Mouse (Mus musculus) MEL (cell line): Measurements from ENCODE around the gene Sgtb.

Experiments used
- CTCF ChIP-seq, 3 experiments: IDR thresholded peaks in 2 of 3; conservative IDR thresholded peaks in 1 of 3; 2 replicates each; pipeline ENCODE4 v1.5.1; 2011 to 2012; ENCODE audit warnings: low read length in 3 of 3, low read depth in 2 of 3, mild to moderate bottlenecking in 2 of 3, improper control_type of control experiment in 1 of 3, inconsistent platforms in 1 of 3, mixed read lengths in 1 of 3, moderate library complexity in 1 of 3; ENCODE audit not compliant: control insufficient read depth in 1 of 3, insufficient read depth in 1 of 3, poor library complexity in 1 of 3, severe bottlenecking in 1 of 3
- E2F4 ChIP-seq: IDR thresholded peaks from 2 replicates; pipeline ENCODE4 v1.6.1; 2011; ENCODE audit warnings: low read depth, low read length, improper control_type of control experiment, borderline replicate concordance
- ELF1 ChIP-seq: IDR thresholded peaks from 2 replicates; pipeline ENCODE4 v1.6.1; 2014; ENCODE audit warnings: low read depth, mild to moderate bottlenecking, inconsistent platforms, low read length, improper control_type of control experiment, moderate library complexity
- EP300 ChIP-seq, 2 experiments: IDR thresholded peaks; 2 replicates each; pipeline ENCODE4 v1.6.1; 2011; ENCODE audit warnings: improper control_type of control experiment in 2 of 2, low read length in 2 of 2, low read depth in 1 of 2, mild to moderate bottlenecking in 1 of 2
- ETS1 ChIP-seq: IDR thresholded peaks from 2 replicates; pipeline ENCODE4 v1.6.1; 2012; ENCODE audit warnings: low read depth, mild to moderate bottlenecking, inconsistent platforms, low read length, improper control_type of control experiment, moderate library complexity
- GATA1 ChIP-seq: IDR thresholded peaks from 2 replicates; pipeline ENCODE4 v1.6.1; 2011; ENCODE audit warnings: low read depth, low read length, improper control_type of control experiment
- MAFK ChIP-seq: IDR thresholded peaks from 2 replicates; pipeline ENCODE4 v1.6.1; 2011; ENCODE audit warnings: low read depth, mild to moderate bottlenecking, low read length, improper control_type of control experiment, borderline replicate concordance
- MAX ChIP-seq: IDR thresholded peaks from 2 replicates; pipeline ENCODE4 v1.6.1; 2011; ENCODE audit warnings: low read length, improper control_type of control experiment
- MAZ ChIP-seq: IDR thresholded peaks from 2 replicates; pipeline ENCODE4 v1.6.1; 2012; ENCODE audit warnings: low read depth, mild to moderate bottlenecking, inconsistent platforms, low read length, improper control_type of control experiment
- MYC ChIP-seq: IDR thresholded peaks from 2 replicates; pipeline ENCODE4 v1.6.1; 2011; ENCODE audit warnings: low read depth, mild to moderate bottlenecking, low read length, improper control_type of control experiment, moderate library complexity
- POLR2A ChIP-seq, 2 experiments: IDR thresholded peaks; 2 replicates each; pipeline ENCODE4 v1.6.1; 2011 to 2012; ENCODE audit warnings: low read length in 2 of 2, mild to moderate bottlenecking in 2 of 2, control low read depth in 1 of 2, improper control_type of control experiment in 1 of 2, low read depth in 1 of 2, moderate library complexity in 1 of 2; ENCODE audit not compliant: control insufficient read depth in 1 of 2, insufficient read depth in 1 of 2, poor library complexity in 1 of 2
- TCF12 ChIP-seq: IDR thresholded peaks from 2 replicates; pipeline ENCODE4 v1.6.1; 2014; ENCODE audit warnings: low read depth, mild to moderate bottlenecking, inconsistent platforms, low read length, improper control_type of control experiment, moderate library complexity
- USF1 ChIP-seq: IDR thresholded peaks from 2 replicates; pipeline ENCODE4 v1.6.1; 2014; ENCODE audit warnings: low read depth, mild to moderate bottlenecking, inconsistent platforms, low read length, improper control_type of control experiment, moderate library complexity

- TF ChIP-seq ETS1 = no peak
- no peak for TF ChIP-seq CTCF (IDR thresholded peaks at IDR 0.05 in 2 of 3, conservative IDR thresholded peaks at IDR 0.05 in 1 of 3; ENCODE audit: control insufficient read depth in 1 of 3, insufficient read depth in 1 of 3, low read depth in 2 of 3, low read length in 3 of 3, poor library complexity in 1 of 3, severe bottlenecking in 1 of 3)
- TF ChIP-seq POLR2A (IDR thresholded peaks at IDR 0.05; ENCODE audit: control insufficient read depth in 1 of 2, insufficient read depth in 1 of 2, low read depth in 1 of 2, low read length in 2 of 2, poor library complexity in 1 of 2) = no peak
- no peak for TF ChIP-seq GATA1
- TF ChIP-seq USF1 = no peak
- TF ChIP-seq MAZ = no peak
- TF ChIP-seq ELF1 = no peak
- TF ChIP-seq MAFK = no peak
- TF ChIP-seq E2F4 = no peak
- no peak for TF ChIP-seq MAX
- 0 out of 4 replicates have a peak, but pooled peaks have one; percentile 3 to 5 for TF ChIP-seq EP300 (IDR thresholded peaks at IDR 0.05; ENCODE audit: low read depth in 1 of 2, low read length in 2 of 2)
- TF ChIP-seq MYC = no peak
- no peak for TF ChIP-seq TCF12
These were observed 69.8 kb downstream of the Sgtb start for GRCm38 (mm10) chr13:104179176-104179888.
